ENCODE assay signal across 29 mouse cellular contexts in the genomic region with DNA sequence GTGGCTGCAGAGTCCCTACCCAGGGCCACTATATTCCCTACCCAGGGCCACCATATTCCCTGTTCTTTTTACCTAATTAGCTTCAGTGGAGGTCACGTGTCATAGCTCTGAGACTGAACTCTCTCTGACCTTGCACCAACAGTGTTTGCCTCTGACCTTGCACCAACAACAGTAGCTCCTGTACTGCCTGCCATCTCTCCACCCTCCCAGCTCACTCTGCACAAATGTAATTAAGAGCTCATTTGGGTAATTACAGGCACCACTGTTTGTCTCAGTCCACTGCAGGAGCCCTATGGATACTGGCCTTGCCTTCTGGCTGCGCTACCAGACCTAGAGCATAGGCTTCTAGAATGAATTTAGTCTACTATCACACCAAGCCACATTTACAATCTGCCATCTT. TPM values are rescaled to one million over a fixed set of nuclear protein-coding genes. Genes with fewer than 3 reads are reported as not detected.
DNase-seq lines count a peak whose midpoint lies in the region; ATAC-seq and TF ChIP-seq lines count a peak whose summit lies in the region.
"Had no signal": no experiment of that assay in that cellular context is flagged by ENCODE, and none has a peak within 500 bp of the region (broad histone marks: within the 10 kb centered on the region; RNA-seq: fewer than 3 reads in every experiment).

No protein-coding gene starts in this region.

- no peak for TF ChIP-seq EP300 in stomach, postnatal 0 days (optimal IDR thresholded peaks at IDR 0.05)
- no peak for TF ChIP-seq EP300 in liver, embryonic 14.5 days (IDR thresholded peaks at IDR 0.05; ENCODE audit: low read depth)

- no peak overlapping the region for H3K27ac ChIP-seq in kidney, adult 2 months (ENCODE audit: insufficient read depth, low read depth, low read length)
- H3K27ac ChIP-seq in stomach, embryonic 15.5 days = peak overlapping the region; percentile 7; the same call in 1 of the 2 replicates
- H3K27ac ChIP-seq in stomach, postnatal 0 days (replicated peaks) = no peak overlapping the region
- H3K27ac ChIP-seq in liver, embryonic 14.5 days = no peak overlapping the region
- H3K27ac ChIP-seq in gastrocnemius, adult 2 months = no peak overlapping the region
- H3K27ac ChIP-seq: embryonic facial prominence, embryonic 12.5 days; hindbrain, embryonic 13.5 days; limb, embryonic 15.5 days; lung, embryonic 15.5 days; midbrain, embryonic 12.5 days; neural tube, embryonic 12.5 days had no signal

- WGBS in kidney, adult 2 months = 75% methylated on average over 2 of the region's 2 CpGs
- WGBS in stomach, embryonic 15.5 days = 78% methylated on average over 2 of the region's 2 CpGs
- 81% methylated on average over 2 of the region's 2 CpGs for WGBS in stomach, postnatal 0 days
- 52% methylated on average over 2 of the region's 2 CpGs for WGBS in liver, embryonic 14.5 days (ENCODE audit: insufficient replicate concordance)

- H3K9me3 ChIP-seq in stomach, embryonic 15.5 days = no peaks in the 10 kb centered on the region
- H3K9me3 ChIP-seq in stomach, postnatal 0 days (ENCODE audit: control insufficient read depth, low read length) = no peaks in the 10 kb centered on the region
- H3K9me3 ChIP-seq in liver, embryonic 14.5 days (ENCODE audit: control insufficient read depth, low read length) = no peaks in the 10 kb centered on the region
- H3K9me3 ChIP-seq: embryonic facial prominence, embryonic 12.5 days; heart, embryonic 12.5 days; hindbrain, embryonic 13.5 days; limb, embryonic 15.5 days; lung, embryonic 15.5 days; megakaryocyte, embryonic 14.5 days; midbrain, embryonic 12.5 days; neural tube, embryonic 12.5 days had no signal

- no peaks in the 10 kb centered on the region for H3K27me3 ChIP-seq in kidney, adult 2 months (replicated peaks; ENCODE audit: control insufficient read depth, insufficient read depth, low read length)
- H3K27me3 ChIP-seq in stomach, embryonic 15.5 days (replicated peaks) = no peaks in the 10 kb centered on the region
- no peaks in the 10 kb centered on the region for H3K27me3 ChIP-seq in stomach, postnatal 0 days (ENCODE audit: control insufficient read depth, insufficient read depth, low read length)
- H3K27me3 ChIP-seq in liver, embryonic 14.5 days (ENCODE audit: control insufficient read depth, insufficient read depth, low read length) = no peaks in the 10 kb centered on the region
- H3K27me3 ChIP-seq: embryonic facial prominence, embryonic 12.5 days; heart, embryonic 12.5 days; hindbrain, embryonic 13.5 days; limb, embryonic 15.5 days; lung, embryonic 15.5 days; midbrain, embryonic 12.5 days; neural tube, embryonic 12.5 days had no signal

- no peak overlapping the region for H3K4me3 ChIP-seq in kidney, adult 2 months (ENCODE audit: insufficient read depth, low read depth, low read length)
- no peak overlapping the region for H3K4me3 ChIP-seq in stomach, embryonic 15.5 days (replicated peaks)
- H3K4me3 ChIP-seq in stomach, postnatal 0 days (ENCODE audit: low read depth, low read length) = no peak overlapping the region
- H3K4me3 ChIP-seq in liver, embryonic 14.5 days (ENCODE audit: insufficient read depth in 1 of 2, low read depth in 2 of 2, low read length in 2 of 2) = no peak overlapping the region
- no peak overlapping the region for H3K4me3 ChIP-seq in gastrocnemius, adult 2 months
- H3K4me3 ChIP-seq: embryonic facial prominence, embryonic 12.5 days; heart, embryonic 12.5 days; hindbrain, embryonic 13.5 days; limb, embryonic 15.5 days; lung, embryonic 15.5 days; megakaryocyte, embryonic 14.5 days; midbrain, embryonic 12.5 days; myocyte; neural tube, embryonic 12.5 days had no signal

- intact Hi-C loops in gastrocnemius, adult 2 months (cut with DNase I) = no loop called here

- H3K9ac ChIP-seq in stomach, embryonic 15.5 days = no peak overlapping the region
- H3K9ac ChIP-seq in stomach, postnatal 0 days (ENCODE audit: low read length) = no peak overlapping the region
- H3K9ac ChIP-seq in liver, embryonic 14.5 days (replicated peaks) = no peak overlapping the region
- H3K9ac ChIP-seq: heart, embryonic 12.5 days; hindbrain, embryonic 13.5 days; limb, embryonic 15.5 days; lung, embryonic 15.5 days; midbrain, embryonic 12.5 days; neural tube, embryonic 12.5 days had no signal

- ATAC-seq in stomach, embryonic 15.5 days (ENCODE audit: insufficient read depth, low FRiP score, low read depth) = no peak
- no peak for ATAC-seq in stomach, postnatal 0 days (ENCODE audit: low FRiP score, low TSS enrichment)
- ATAC-seq in liver, embryonic 14.5 days (ENCODE audit: insufficient read depth) = 0 out of 2 replicates have a peak, but pooled peaks have one; percentile 8
- ATAC-seq: CD4-positive, CD25-positive, alpha-beta regulatory T cell, adult 4 months; forebrain, embryonic 14.5 days had no signal

- H3K4me1 ChIP-seq in kidney, adult 2 months (ENCODE audit: control insufficient read depth, insufficient read depth, low read length) = peaks cover 24% of the 10 kb centered on the region
- H3K4me1 ChIP-seq in stomach, embryonic 15.5 days = peaks cover 4% of the 10 kb centered on the region; the same call in 1 of the 2 replicates
- no peaks in the 10 kb centered on the region for H3K4me1 ChIP-seq in stomach, postnatal 0 days (replicated peaks; ENCODE audit: control insufficient read depth, insufficient read depth)
- peaks cover 0 to 2% of the 10 kb centered on the region in 2 experiments; a peak in 2 of 4 replicates for H3K4me1 ChIP-seq in liver, embryonic 14.5 days (replicated peaks; ENCODE audit: control insufficient read depth in 2 of 2, insufficient read depth in 2 of 2, low read length in 1 of 2)
- H3K4me1 ChIP-seq: embryonic facial prominence, embryonic 12.5 days; limb, embryonic 15.5 days; megakaryocyte, embryonic 14.5 days; midbrain, embryonic 12.5 days; neural tube, embryonic 12.5 days had no signal

- H3K36me3 ChIP-seq in kidney, adult 2 months (ENCODE audit: control insufficient read depth, insufficient read depth, low read length) = no peaks in the 10 kb centered on the region
- peaks cover 55% of the 10 kb centered on the region for H3K36me3 ChIP-seq in stomach, embryonic 15.5 days
- peaks cover 31% of the 10 kb centered on the region for H3K36me3 ChIP-seq in stomach, postnatal 0 days (ENCODE audit: control insufficient read depth, insufficient read depth, low read length)
- H3K36me3 ChIP-seq in liver, embryonic 14.5 days (replicated peaks; ENCODE audit: control insufficient read depth, insufficient read depth, low read depth) = no peaks in the 10 kb centered on the region; the same call in 1 of the 2 replicates

- DNase-seq in kidney, adult 2 months = peak; percentile 39
- no peak for DNase-seq in kidney, postnatal 4 days
- DNase-seq in stomach, postnatal 0 days (ENCODE audit: low spot score) = no peak
- DNase-seq in liver, embryonic 14.5 days (ENCODE audit: low read depth in 3 of 3, low spot score in 3 of 3) = no peak
- DNase-seq in right cerebral cortex, postnatal 4 days = no peak
- DNase-seq in gastrocnemius, adult 2 months = no peak
- DNase-seq: adrenal gland, postnatal 10 days; cerebellum, adult 9-10 months; embryo, embryonic 11 days; gastrocnemius, postnatal 25 days; heart, adult 11 months; heart, postnatal 4 days; kidney, adult 18-20 months; kidney, postnatal 36 days; lung, postnatal 36 days; right cerebral cortex, adult 18-20 months; thymus, postnatal 14 days had no signal

- TF ChIP-seq POLR2A in kidney, adult 2 months (IDR thresholded peaks at IDR 0.05; ENCODE audit: low read depth, low read length) = no peak

- H3K4me2 ChIP-seq in stomach, embryonic 15.5 days = no peak overlapping the region
- no peak overlapping the region for H3K4me2 ChIP-seq in stomach, postnatal 0 days (replicated peaks; ENCODE audit: low read depth)
- H3K4me2 ChIP-seq in liver, embryonic 14.5 days (ENCODE audit: low read depth) = no peak overlapping the region
- H3K4me2 ChIP-seq: embryonic facial prominence, embryonic 12.5 days; heart, embryonic 12.5 days; hindbrain, embryonic 13.5 days; limb, embryonic 15.5 days; lung, embryonic 15.5 days; midbrain, embryonic 12.5 days; neural tube, embryonic 12.5 days had no signal

- no peak for TF ChIP-seq CTCF in kidney, adult 2 months (conservative IDR thresholded peaks at IDR 0.05; ENCODE audit: insufficient read depth, insufficient read length, low read depth, low read length)
- TF ChIP-seq CTCF in stomach, postnatal 0 days (IDR thresholded peaks at IDR 0.05; ENCODE audit: low read depth) = no peak
- no peak for TF ChIP-seq CTCF in liver, embryonic 14.5 days (IDR thresholded peaks at IDR 0.05; ENCODE audit: low read depth)
- TF ChIP-seq CTCF in gastrocnemius, adult 2 months (IDR thresholded peaks at IDR 0.05) = no peak

RNA-seq across cellular contexts. Expression of a gene that starts 54.0 kb away (rescaled TPM):
- 31.9 and 34.0 TPM in 2 replicates for polyA plus RNA-seq in kidney, adult 2 months (2012; rRNA removed)
- 30.8 and 35.3 TPM in 2 replicates for polyA plus RNA-seq in stomach, embryonic 15.5 days (2015; fragmentation: Nextera tagmentation; extraction: Ambion mirVana)
- polyA plus RNA-seq in stomach, postnatal 0 days (2015; fragmentation: Nextera tagmentation; extraction: Ambion mirVana) = 14.4 and 14.6 TPM in 2 replicates
- polyA plus RNA-seq in liver, embryonic 14.5 days (2012; rRNA removed) = 9.3 and 13.7 TPM in 2 replicates
- polyA plus RNA-seq in liver, embryonic 14.5 days (2014; fragmentation: Nextera tagmentation; extraction: Ambion mirVana) = 7.3 and 8.6 TPM in 2 replicates
- 10 to 100 TPM; 18.0 to 34.4 TPM for total RNA-seq in gastrocnemius, adult 2 months (2021)

RNA-seq across cellular contexts. Expression of a gene that starts 57.3 kb away (rescaled TPM):
- 89.9 and 114 TPM in 2 replicates for polyA plus RNA-seq in kidney, adult 2 months (2012; rRNA removed)
- polyA plus RNA-seq in stomach, embryonic 15.5 days (2015; fragmentation: Nextera tagmentation; extraction: Ambion mirVana) = 79.2 and 85.6 TPM in 2 replicates
- polyA plus RNA-seq in stomach, postnatal 0 days (2015; fragmentation: Nextera tagmentation; extraction: Ambion mirVana) = 30.1 and 34.1 TPM in 2 replicates
- 7.4 and 8.4 TPM in 2 replicates for polyA plus RNA-seq in liver, embryonic 14.5 days (2012; rRNA removed)
- 5.6 and 7.3 TPM in 2 replicates for polyA plus RNA-seq in liver, embryonic 14.5 days (2014; fragmentation: Nextera tagmentation; extraction: Ambion mirVana)
- 1 to 10 TPM; 1.5 to 2.5 TPM for total RNA-seq in gastrocnemius, adult 2 months (2021)
